Mouse (Mus musculus): ENCODE data around the gene Gm20838. TPM values are rescaled to one million over a fixed set of nuclear protein-coding genes. Genes with fewer than 3 reads are reported as not detected.
"Not testable (repeated sequence)": the region's sequence is repeated elsewhere in the genome, so short reads cannot be mapped to it uniquely, and the experiment has no call there.

Gm20838 gene
- total RNA-seq (2015) (not detected in 2 replicates), total RNA-seq (2017) (not detected in 2 replicates)

- ATAC-seq (ENCODE audit: poor library complexity, severe bottlenecking) = not testable (repeated sequence)
Measured at GRCm38 (mm10) chrY:33543064-33543463, at the start of gene Gm20838. Gm20838 (minus strand) TSS chrY:33543164.

All from megakaryocyte, adult 5-6 weeks (primary cell).